Mouse (Mus musculus): ENCODE data around the gene Agtr2.
"Not testable (repeated sequence)": the region's sequence is repeated elsewhere in the genome, so short reads cannot be mapped to it uniquely, and the experiment has no call there.

Agtr2 gene

GRCm38 (mm10) chrX:21484414-21484813 is at the start of gene Agtr2:
Agtr2 (plus strand) TSS chrX:21484544.
- H3K4me3 ChIP-seq (replicated peaks; ENCODE audit: low read length) = no peak within 1 kb of the TSS
- H3K9me3 ChIP-seq (ENCODE audit: low read length) = no peaks in the 10 kb centered on the region
- H3K36me3 ChIP-seq (ENCODE audit: insufficient read depth, low read length) = no peaks in the 10 kb centered on the region
- no peaks in the 10 kb centered on the region for H3K27me3 ChIP-seq (ENCODE audit: insufficient read depth, low read length)
- no peak for TF ChIP-seq NANOG (IDR thresholded peaks at IDR 0.05; ENCODE audit: borderline replicate concordance, low read length)
- no peak for TF ChIP-seq CTCF (conservative IDR thresholded peaks at IDR 0.05; ENCODE audit: low read length)
- TF ChIP-seq POU5F1 (IDR thresholded peaks at IDR 0.05; ENCODE audit: borderline replicate concordance, low read length) = no peak
- H3K4me1 ChIP-seq (replicated peaks; ENCODE audit: low read depth, low read length) = no peaks in the 10 kb centered on the region

- no peaks in the 10 kb centered on the region for H3K36me3 ChIP-seq (ENCODE audit: insufficient read depth, low read length)
- no peaks in the 10 kb centered on the region for H3K4me1 ChIP-seq (replicated peaks; ENCODE audit: low read depth, low read length)
- H3K27me3 ChIP-seq (ENCODE audit: insufficient read depth, low read length) = no peaks in the 10 kb centered on the region
- no peak for TF ChIP-seq NANOG (IDR thresholded peaks at IDR 0.05; ENCODE audit: borderline replicate concordance, low read length)
- TF ChIP-seq CTCF (conservative IDR thresholded peaks at IDR 0.05; ENCODE audit: low read length) = no peak
- no peak overlapping the region for H3K4me3 ChIP-seq (replicated peaks; ENCODE audit: low read length)
- no peaks in the 10 kb centered on the region for H3K9me3 ChIP-seq (ENCODE audit: low read length)
These were observed 31.8 kb upstream of the Agtr2 start for GRCm38 (mm10) chrX:21452519-21452918.

- H3K4me3 ChIP-seq (replicated peaks; ENCODE audit: low read length) = no peak overlapping the region
- no peaks in the 10 kb centered on the region for H3K36me3 ChIP-seq (ENCODE audit: insufficient read depth, low read length)
- no peaks in the 10 kb centered on the region for H3K27me3 ChIP-seq (ENCODE audit: insufficient read depth, low read length)
- TF ChIP-seq CTCF (conservative IDR thresholded peaks at IDR 0.05; ENCODE audit: low read length) (no peak), POU5F1 (IDR thresholded peaks at IDR 0.05; ENCODE audit: borderline replicate concordance, low read length) (no peak), NANOG (IDR thresholded peaks at IDR 0.05; ENCODE audit: borderline replicate concordance, low read length) (no peak)
- H3K9me3 ChIP-seq (ENCODE audit: low read length) = no peaks in the 10 kb centered on the region
- H3K4me1 ChIP-seq (replicated peaks; ENCODE audit: low read depth, low read length) = no peaks in the 10 kb centered on the region
These were observed 3.8 kb downstream of the Agtr2 start for GRCm38 (mm10) chrX:21488111-21488510.

GRCm38 (mm10) chrX:21500242-21500641 is 15.9 kb downstream of the Agtr2 start:
- Histone ChIP-seq H3K4me1 (replicated peaks; ENCODE audit: low read depth, low read length) (no peaks in the 10 kb centered on the region), H3K36me3 (ENCODE audit: insufficient read depth, low read length) (no peaks in the 10 kb centered on the region), H3K4me3 (replicated peaks; ENCODE audit: low read length) (no peak overlapping the region), H3K27me3 (ENCODE audit: insufficient read depth, low read length) (no peaks in the 10 kb centered on the region), H3K9me3 (ENCODE audit: low read length) (no peaks in the 10 kb centered on the region)
- TF ChIP-seq NANOG (IDR thresholded peaks at IDR 0.05; ENCODE audit: borderline replicate concordance, low read length) = no peak
- no peak for TF ChIP-seq POU5F1 (IDR thresholded peaks at IDR 0.05; ENCODE audit: borderline replicate concordance, low read length)
- TF ChIP-seq CTCF (conservative IDR thresholded peaks at IDR 0.05; ENCODE audit: low read length) = 0 out of 2 replicates have a peak, but pooled peaks have one; percentile 14

GRCm38 (mm10) chrX:21507333-21507732 is 23.0 kb downstream of the Agtr2 start:
- not testable (repeated sequence) for H3K27me3 ChIP-seq (ENCODE audit: insufficient read depth, low read length); H3K4me1 ChIP-seq (replicated peaks; ENCODE audit: low read depth, low read length); H3K36me3 ChIP-seq (ENCODE audit: insufficient read depth, low read length); H3K9me3 ChIP-seq (ENCODE audit: low read length); H3K4me3 ChIP-seq (replicated peaks; ENCODE audit: low read length)

- no peaks in the 10 kb centered on the region for H3K36me3 ChIP-seq (ENCODE audit: insufficient read depth, low read length)
- H3K4me1 ChIP-seq (replicated peaks; ENCODE audit: low read depth, low read length) = no peaks in the 10 kb centered on the region
- TF ChIP-seq NANOG (IDR thresholded peaks at IDR 0.05; ENCODE audit: borderline replicate concordance, low read length) (no peak), CTCF (conservative IDR thresholded peaks at IDR 0.05; ENCODE audit: low read length) (no peak), POU5F1 (IDR thresholded peaks at IDR 0.05; ENCODE audit: borderline replicate concordance, low read length) (no peak)
- no peaks in the 10 kb centered on the region for H3K9me3 ChIP-seq (ENCODE audit: low read length)
- H3K27me3 ChIP-seq (ENCODE audit: insufficient read depth, low read length) = no peaks in the 10 kb centered on the region
- no peak overlapping the region for H3K4me3 ChIP-seq (replicated peaks; ENCODE audit: low read length)
These were observed 38.2 kb downstream of the Agtr2 start for GRCm38 (mm10) chrX:21522590-21522989.

All from E14TG2a.4 (cell line).